Mouse (Mus musculus): ENCODE measurements around the gene Tmem119. TPM values are rescaled to one million over a fixed set of nuclear protein-coding genes. Genes with fewer than 3 reads are reported as not detected.

Tmem119 gene
- polyA plus RNA-seq, 1 experiment from 2014 or later, result 50.8 TPM

- no peaks in the 10 kb centered on the region for H3K27me3 ChIP-seq (ENCODE audit: control insufficient read depth, insufficient read depth, low read length)
- H3K4me1 ChIP-seq (ENCODE audit: control insufficient read depth, insufficient read depth, low read length), result peaks cover 4% of the 10 kb centered on the region
- H3K4me2 ChIP-seq (ENCODE audit: low read depth, low read length), result no peak overlapping the region
- H3K9me3 ChIP-seq (replicated peaks; ENCODE audit: control insufficient read depth, low read length), result no peaks in the 10 kb centered on the region
- no peak overlapping the region for H3K4me3 ChIP-seq (ENCODE audit: low read depth, low read length)
- ATAC-seq (replicated peaks; ENCODE audit: insufficient number of reproducible peaks, low FRiP score, low TSS enrichment, low read depth) (no peak), DNase-seq (ENCODE audit: low spot score) (no peak)
- 30% methylated on average over 10 of the region's 10 CpGs for WGBS
- H3K36me3 ChIP-seq (replicated peaks; ENCODE audit: control insufficient read depth, insufficient read depth, low read depth, low read length), result no peaks in the 10 kb centered on the region
- no peak overlapping the region for H3K27ac ChIP-seq (replicated peaks; ENCODE audit: low read depth, low read length)
- H3K9ac ChIP-seq (replicated peaks; ENCODE audit: low read length), result no peak overlapping the region
Observed at GRCm38 (mm10) chr5:113806414-113806813, 6.1 kb upstream of the Tmem119 start.

DNA sequence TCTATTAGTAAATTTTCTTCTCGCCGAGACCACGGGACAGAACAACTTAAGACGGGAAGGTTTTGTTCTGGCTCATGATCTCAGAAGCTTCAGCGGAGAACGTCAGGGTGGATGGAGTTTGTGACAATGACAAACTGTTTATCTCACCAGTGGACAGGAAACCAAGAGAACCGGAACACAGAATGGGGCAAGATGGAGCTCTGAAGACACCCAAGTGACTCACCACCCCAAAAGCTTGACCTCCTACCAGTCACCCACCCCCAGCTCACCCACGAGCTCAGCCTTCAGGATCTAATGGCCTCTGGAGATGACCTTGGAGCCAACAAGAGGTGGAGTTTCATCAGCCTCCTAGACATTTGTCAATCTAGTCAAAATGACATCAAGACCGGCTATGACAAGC, 5.0 kb upstream of the Tmem119 start:
- peaks cover 9% of the 10 kb centered on the region for H3K4me1 ChIP-seq (ENCODE audit: control insufficient read depth, insufficient read depth, low read length)
- H3K27me3 ChIP-seq (ENCODE audit: control insufficient read depth, insufficient read depth, low read length), result no peaks in the 10 kb centered on the region
- no peak overlapping the region for H3K4me2 ChIP-seq (ENCODE audit: low read depth, low read length)
- H3K4me3 ChIP-seq (ENCODE audit: low read depth, low read length), result no peak overlapping the region
- H3K9me3 ChIP-seq (replicated peaks; ENCODE audit: control insufficient read depth, low read length), result no peaks in the 10 kb centered on the region
- H3K9ac ChIP-seq (replicated peaks; ENCODE audit: low read length), result no peak overlapping the region
- DNase-seq (ENCODE audit: low spot score) (no peak), ATAC-seq (replicated peaks; ENCODE audit: insufficient number of reproducible peaks, low FRiP score, low TSS enrichment, low read depth) (no peak)
- 88% methylated on average over 9 of the region's 9 CpGs for WGBS
- no peak overlapping the region for H3K27ac ChIP-seq (replicated peaks; ENCODE audit: low read depth, low read length)
- no peaks in the 10 kb centered on the region for H3K36me3 ChIP-seq (replicated peaks; ENCODE audit: control insufficient read depth, insufficient read depth, low read depth, low read length)

DNA sequence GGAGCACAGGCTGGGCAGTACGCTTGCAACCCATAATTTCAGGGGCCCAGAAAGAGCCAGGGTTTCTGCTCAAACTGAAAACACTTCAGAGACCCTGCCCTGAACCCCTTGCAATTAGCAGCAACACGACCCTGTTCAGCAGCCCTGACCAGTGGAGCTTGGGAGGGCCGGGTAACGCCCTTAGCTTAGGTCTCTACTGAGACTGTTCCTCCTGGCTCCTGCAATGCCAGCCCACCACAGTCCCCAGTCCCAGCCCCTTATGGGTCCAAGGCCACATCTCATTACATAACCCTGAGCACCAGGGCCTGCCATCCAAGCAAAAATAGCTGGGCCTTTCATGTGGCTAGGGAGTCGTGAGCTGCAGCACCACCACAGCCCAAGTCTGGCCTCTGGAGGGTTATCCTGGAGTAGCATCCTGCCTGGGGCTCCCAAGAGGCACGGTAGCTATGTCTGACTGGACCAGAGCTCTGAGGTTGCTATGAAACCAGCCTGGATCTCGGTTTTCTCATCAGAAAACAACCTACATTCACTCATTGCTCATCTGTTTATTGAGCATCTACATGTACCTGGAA, 4.2 kb upstream of the Tmem119 start:
- DNase-seq (ENCODE audit: low spot score) (no peak), ATAC-seq (replicated peaks; ENCODE audit: insufficient number of reproducible peaks, low FRiP score, low TSS enrichment, low read depth) (no peak)
- Histone ChIP-seq H3K9me3 (replicated peaks; ENCODE audit: control insufficient read depth, low read length) (no peaks in the 10 kb centered on the region), H3K27me3 (ENCODE audit: control insufficient read depth, insufficient read depth, low read length) (no peaks in the 10 kb centered on the region), H3K27ac (replicated peaks; ENCODE audit: low read depth, low read length) (no peak overlapping the region), H3K4me3 (ENCODE audit: low read depth, low read length) (no peak overlapping the region), H3K4me1 (ENCODE audit: control insufficient read depth, insufficient read depth, low read length) (peaks cover 9% of the 10 kb centered on the region), H3K36me3 (replicated peaks; ENCODE audit: control insufficient read depth, insufficient read depth, low read depth, low read length) (no peaks in the 10 kb centered on the region), H3K4me2 (ENCODE audit: low read depth, low read length) (no peak overlapping the region), H3K9ac (replicated peaks; ENCODE audit: low read length) (no peak overlapping the region)
- WGBS, result 51% methylated on average over 7 of the region's 7 CpGs

DNA sequence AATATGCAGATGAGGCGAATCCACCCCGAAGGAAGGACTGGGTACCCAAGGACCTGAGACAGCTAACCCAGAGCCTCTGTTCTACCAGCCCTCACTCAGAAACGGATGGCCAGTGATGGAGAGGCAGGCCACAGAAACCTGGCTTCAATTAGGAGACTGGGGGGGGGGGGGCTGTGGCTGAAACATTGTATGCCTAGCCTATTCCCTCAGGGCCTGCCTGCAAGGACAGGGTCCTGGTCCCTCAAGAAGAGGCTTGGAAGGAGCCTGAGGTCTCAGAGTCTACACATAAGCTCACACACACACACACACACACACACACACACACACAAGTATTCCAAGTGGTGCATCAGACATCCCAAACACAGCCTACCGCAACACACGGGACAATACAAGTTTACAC, 625 bp downstream of the Tmem119 start:
- ATAC-seq (replicated peaks; ENCODE audit: insufficient number of reproducible peaks, low FRiP score, low TSS enrichment, low read depth), result 0 out of 2 replicates have a peak, but pooled peaks have one; percentile 16
- Histone ChIP-seq H3K4me3 (ENCODE audit: low read depth, low read length) (peak overlapping the region; percentile 55), H3K4me2 (ENCODE audit: low read depth, low read length) (peak overlapping the region; percentile 65), H3K36me3 (replicated peaks; ENCODE audit: control insufficient read depth, insufficient read depth, low read depth, low read length) (no peaks in the 10 kb centered on the region), H3K9ac (replicated peaks; ENCODE audit: low read length) (peak overlapping the region; percentile 55), H3K4me1 (ENCODE audit: control insufficient read depth, insufficient read depth, low read length) (peaks cover 11% of the 10 kb centered on the region), H3K9me3 (replicated peaks; ENCODE audit: control insufficient read depth, low read length) (no peaks in the 10 kb centered on the region), H3K27me3 (ENCODE audit: control insufficient read depth, insufficient read depth, low read length) (no peaks in the 10 kb centered on the region), H3K27ac (replicated peaks; ENCODE audit: low read depth, low read length) (peak overlapping the region; percentile 92)
- DNase-seq (ENCODE audit: low spot score), result peak; percentile 71
- WGBS, result 15% methylated on average over 5 of the region's 5 CpGs

GRCm38 (mm10) chr5:113798525-113798924, 1.8 kb downstream of the Tmem119 start:
- DNase-seq (ENCODE audit: low spot score) (no peak), ATAC-seq (replicated peaks; ENCODE audit: insufficient number of reproducible peaks, low FRiP score, low TSS enrichment, low read depth) (no peak)
- peak overlapping the region; percentile 65 for H3K4me2 ChIP-seq (ENCODE audit: low read depth, low read length)
- no peak overlapping the region for H3K27ac ChIP-seq (replicated peaks; ENCODE audit: low read depth, low read length)
- peak overlapping the region; percentile 18; the same call in 1 of the 2 replicates for H3K9ac ChIP-seq (replicated peaks; ENCODE audit: low read length)
- peak overlapping the region; percentile 55 for H3K4me3 ChIP-seq (ENCODE audit: low read depth, low read length)
- WGBS, result 64% methylated on average over 9 of the region's 9 CpGs
- no peaks in the 10 kb centered on the region for H3K27me3 ChIP-seq (ENCODE audit: control insufficient read depth, insufficient read depth, low read length)
- H3K36me3 ChIP-seq (replicated peaks; ENCODE audit: control insufficient read depth, insufficient read depth, low read depth, low read length), result no peaks in the 10 kb centered on the region; the same call in 1 of the 2 replicates
- peaks cover 11% of the 10 kb centered on the region for H3K4me1 ChIP-seq (ENCODE audit: control insufficient read depth, insufficient read depth, low read length)
- H3K9me3 ChIP-seq (replicated peaks; ENCODE audit: control insufficient read depth, low read length), result no peaks in the 10 kb centered on the region

- H3K4me3 ChIP-seq (ENCODE audit: low read depth, low read length), result peak overlapping the region; percentile 55
- H3K9me3 ChIP-seq (replicated peaks; ENCODE audit: control insufficient read depth, low read length), result no peaks in the 10 kb centered on the region
- H3K4me2 ChIP-seq (ENCODE audit: low read depth, low read length), result peak overlapping the region; percentile 65
- DNase-seq (ENCODE audit: low spot score) (peak; percentile 49), ATAC-seq (replicated peaks; ENCODE audit: insufficient number of reproducible peaks, low FRiP score, low TSS enrichment, low read depth) (no peak)
- peak overlapping the region; percentile 30; the same call in 1 of the 2 replicates for H3K9ac ChIP-seq (replicated peaks; ENCODE audit: low read length)
- peaks cover 11% of the 10 kb centered on the region for H3K4me1 ChIP-seq (ENCODE audit: control insufficient read depth, insufficient read depth, low read length)
- H3K36me3 ChIP-seq (replicated peaks; ENCODE audit: control insufficient read depth, insufficient read depth, low read depth, low read length), result no peaks in the 10 kb centered on the region; the same call in none of the 2 replicates
- 5% methylated on average over 19 of the region's 19 CpGs for WGBS
- no peaks in the 10 kb centered on the region for H3K27me3 ChIP-seq (ENCODE audit: control insufficient read depth, insufficient read depth, low read length)
- H3K27ac ChIP-seq (replicated peaks; ENCODE audit: low read depth, low read length), result peak overlapping the region; percentile 88
Observed at GRCm38 (mm10) chr5:113797149-113797882, 3.0 kb downstream of the Tmem119 start.

GRCm38 (mm10) chr5:113796401-113797148, 3.7 kb downstream of the Tmem119 start:
- no peaks in the 10 kb centered on the region for H3K27me3 ChIP-seq (ENCODE audit: control insufficient read depth, insufficient read depth, low read length)
- peaks cover 11% of the 10 kb centered on the region for H3K4me1 ChIP-seq (ENCODE audit: control insufficient read depth, insufficient read depth, low read length)

More at GRCm38 (mm10) chr5:113796401-113797148, 3.7 kb downstream of the Tmem119 start:
- DNase-seq (ENCODE audit: low spot score) (peak; percentile 95), ATAC-seq (replicated peaks; ENCODE audit: insufficient number of reproducible peaks, low FRiP score, low TSS enrichment, low read depth) (peak; percentile 46)
- Histone ChIP-seq H3K9me3 (replicated peaks; ENCODE audit: control insufficient read depth, low read length) (no peaks in the 10 kb centered on the region), H3K4me2 (ENCODE audit: low read depth, low read length) (peak overlapping the region; percentile 65), H3K9ac (replicated peaks; ENCODE audit: low read length) (peak overlapping the region; percentile 51), H3K27ac (replicated peaks; ENCODE audit: low read depth, low read length) (peak overlapping the region; percentile 88), H3K4me3 (ENCODE audit: low read depth, low read length) (peak overlapping the region; percentile 55), H3K36me3 (replicated peaks; ENCODE audit: control insufficient read depth, insufficient read depth, low read depth, low read length) (no peaks in the 10 kb centered on the region; the same call in none of the 2 replicates)
- 4% methylated on average over 13 of the region's 13 CpGs for WGBS

All from embryonic facial prominence, embryonic 11.5 days (tissue).